Mouse (Mus musculus): ENCODE measurements around the gene D330045A20Rik. TPM values are rescaled to one million over a fixed set of nuclear protein-coding genes. Genes with fewer than 3 reads are reported as not detected.
"Not testable (repeated sequence)": the region's sequence is repeated elsewhere in the genome, so short reads cannot be mapped to it uniquely, and the experiment has no call there.

Gene D330045A20Rik
- total RNA-seq (2021): under 1 TPM; 0.66 TPM

DNA sequence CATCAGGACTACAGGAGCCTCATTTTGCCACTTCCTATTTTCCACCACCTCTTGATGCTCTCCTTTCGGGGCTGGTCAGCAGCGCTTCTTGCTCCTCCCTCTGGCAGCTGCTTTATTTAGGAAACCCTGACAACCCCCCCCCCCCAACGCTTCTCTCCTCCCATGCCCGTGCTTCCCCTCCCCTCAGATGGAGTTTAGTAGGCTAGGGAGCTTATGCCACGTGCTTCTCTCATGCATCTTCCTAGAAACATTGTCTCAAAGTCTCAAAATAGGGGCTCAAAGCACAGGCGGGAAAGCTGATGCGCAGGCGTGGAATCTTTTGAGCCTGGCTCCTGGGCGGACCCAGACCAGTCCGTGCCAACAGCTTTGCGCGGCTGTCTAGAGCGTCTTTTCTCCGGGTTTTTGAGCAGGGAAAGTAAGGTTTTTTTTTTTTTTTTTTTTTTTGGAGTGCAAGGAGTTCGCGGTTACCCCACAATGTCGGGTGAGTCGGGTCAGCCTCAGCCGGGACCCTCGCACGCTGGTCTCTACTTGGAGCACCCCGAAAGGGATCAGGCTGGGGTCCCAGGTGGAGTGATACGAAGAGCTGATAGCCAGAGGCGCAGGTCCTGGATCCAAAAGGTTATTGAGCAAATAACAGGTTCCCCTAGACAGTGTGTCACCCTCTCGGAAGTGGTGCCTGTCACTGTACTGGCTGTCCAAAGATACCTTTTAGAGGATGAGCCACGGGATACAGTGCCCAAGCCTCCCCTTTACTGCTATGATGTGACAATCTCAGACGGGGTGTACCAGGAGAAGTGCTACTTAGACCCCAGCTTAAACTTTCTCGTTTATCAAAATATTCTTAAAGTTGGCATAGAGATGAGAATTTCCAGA lies at the start of gene D330045A20Rik:
Gene D330045A20Rik, plus strand, starts transcription at position 346 of the 873 bp plus-strand sequence.
- intact Hi-C loops (cut with DNase I): no loop called here
- peak; percentile 5 to 33 for DNase-seq (ENCODE audit: low spot score in 2 of 2)

DNA sequence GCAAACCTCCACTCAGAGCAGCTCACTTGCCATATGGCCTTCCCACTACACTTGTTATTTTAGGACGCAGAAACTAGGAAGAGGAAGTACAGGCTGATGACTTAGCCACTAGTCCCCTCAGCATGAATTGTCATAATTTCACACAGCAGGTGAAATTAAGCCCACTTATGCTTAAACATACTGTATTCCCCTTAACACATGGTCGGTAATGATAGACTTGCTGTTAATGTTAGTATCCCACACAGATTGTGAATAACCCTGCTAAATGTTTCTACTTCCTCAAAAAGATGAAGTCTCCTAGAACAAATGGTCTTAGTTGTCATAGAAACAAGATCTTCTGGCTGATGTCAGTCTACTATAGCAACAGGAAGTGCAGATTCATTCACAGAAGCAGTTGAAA lies 47.6 kb upstream of the D330045A20Rik start:
- intact Hi-C loops (cut with DNase I): no loop called here
- peak; percentile 24 to 78 for DNase-seq (ENCODE audit: low spot score in 2 of 2)

DNA sequence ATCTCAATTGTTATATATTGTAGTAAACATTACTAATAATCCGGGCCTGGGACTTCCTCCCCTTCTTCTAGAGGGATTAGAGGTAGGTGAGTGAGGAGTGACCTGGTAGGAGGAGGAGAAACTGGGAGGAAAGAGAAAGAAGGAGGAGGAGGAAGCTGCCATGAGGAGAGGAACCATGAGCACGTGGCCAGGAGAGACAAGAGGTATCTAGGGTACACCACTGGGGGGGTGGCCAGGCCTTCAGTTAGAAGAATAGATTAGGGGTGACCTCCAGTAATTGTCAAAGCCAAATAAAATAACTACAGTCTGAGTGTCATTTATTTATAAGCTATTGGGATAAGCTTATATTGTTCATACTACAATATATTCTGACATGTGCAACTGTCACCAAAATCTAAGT lies 45.0 kb upstream of the D330045A20Rik start:
- intact Hi-C loops (cut with DNase I): no loop called here
- no peak for DNase-seq (ENCODE audit: low spot score in 2 of 2)

DNA sequence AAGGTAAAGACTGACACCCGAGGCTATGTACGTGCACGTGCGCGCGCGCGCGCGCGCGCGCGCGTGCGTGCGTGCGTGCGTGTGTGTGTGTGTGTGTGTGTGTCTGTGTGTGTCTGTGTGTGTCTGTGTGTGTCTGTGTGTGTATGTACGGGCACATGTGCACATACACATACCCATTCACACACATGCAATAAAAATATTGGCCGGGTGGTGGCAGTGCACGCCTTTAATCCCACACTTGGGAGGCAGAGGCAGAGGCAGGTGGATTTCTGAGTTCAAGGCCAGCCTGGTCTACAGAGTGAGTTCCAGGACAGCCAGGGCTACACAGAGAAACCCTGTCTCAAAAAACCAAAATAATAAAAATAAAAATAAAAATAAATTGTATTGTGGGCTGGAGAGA lies 39.1 kb upstream of the D330045A20Rik start:
- DNase-seq (ENCODE audit: low spot score in 2 of 2); intact Hi-C loops (cut with DNase I): not testable (repeated sequence)

DNA sequence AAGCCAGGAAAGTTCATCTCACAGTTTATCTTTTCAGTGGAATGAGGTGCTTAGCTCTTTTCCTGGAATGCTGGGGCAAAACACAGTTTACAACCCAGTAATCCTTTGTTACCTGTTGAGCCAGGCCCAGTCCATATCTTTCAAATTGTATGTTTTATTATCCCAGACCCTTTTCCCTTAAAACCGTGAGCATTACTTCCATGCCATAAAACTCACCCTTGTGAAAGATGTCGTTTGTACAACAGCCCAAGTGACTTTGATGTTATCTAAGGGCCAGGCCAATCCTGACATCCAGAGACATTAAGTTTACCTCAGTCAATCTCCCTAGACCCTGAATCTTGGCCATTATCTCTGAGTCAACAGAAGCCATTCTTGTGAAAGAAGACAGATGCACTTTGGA lies 23.4 kb upstream of the D330045A20Rik start:
- DNase-seq (ENCODE audit: low spot score in 2 of 2): no peak
- intact Hi-C loops (cut with DNase I): no loop called here

DNA sequence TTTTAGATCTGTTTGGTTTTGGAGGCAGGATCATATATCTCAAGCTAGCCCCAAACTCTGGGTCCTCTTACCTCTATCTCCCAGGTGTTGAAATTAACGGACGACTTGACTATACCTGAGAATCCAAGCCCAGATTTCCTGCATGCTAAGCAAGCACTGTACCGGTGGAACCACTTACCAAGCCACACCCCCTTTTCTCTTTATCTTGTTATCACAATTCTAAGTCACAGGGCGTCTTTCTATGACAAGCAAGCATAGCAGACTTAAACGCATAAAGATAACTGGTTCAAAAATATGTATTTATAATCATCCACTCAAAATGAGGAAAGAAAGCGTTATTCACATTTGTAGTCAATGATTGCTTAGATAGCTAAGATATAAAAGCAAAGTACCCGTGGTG lies 1.9 kb downstream of the D330045A20Rik start:
- intact Hi-C loops (cut with DNase I): no loop called here
- no peak for DNase-seq (ENCODE audit: low spot score in 2 of 2)

DNA sequence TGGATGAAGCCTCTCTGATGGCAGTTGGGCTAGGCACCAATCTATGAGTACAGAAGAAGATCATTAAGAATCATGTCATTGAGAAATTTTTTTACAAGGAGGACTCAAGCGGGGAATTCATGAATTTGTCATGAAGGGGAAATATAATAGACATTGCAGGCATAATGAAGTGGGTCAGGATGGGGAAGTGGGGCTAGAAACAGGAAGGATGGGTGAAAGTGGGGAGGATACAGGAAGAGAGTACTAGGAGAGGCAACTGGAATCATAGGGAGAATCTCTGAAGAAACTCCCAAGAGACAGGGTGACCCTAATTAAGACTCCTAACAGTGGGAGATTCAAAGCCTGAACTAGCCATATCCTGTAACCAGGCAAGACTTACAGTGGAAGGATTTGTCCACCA lies 4.8 kb downstream of the D330045A20Rik start:
- intact Hi-C loops (cut with DNase I): no loop called here
- DNase-seq (ENCODE audit: low spot score in 2 of 2): no peak

DNA sequence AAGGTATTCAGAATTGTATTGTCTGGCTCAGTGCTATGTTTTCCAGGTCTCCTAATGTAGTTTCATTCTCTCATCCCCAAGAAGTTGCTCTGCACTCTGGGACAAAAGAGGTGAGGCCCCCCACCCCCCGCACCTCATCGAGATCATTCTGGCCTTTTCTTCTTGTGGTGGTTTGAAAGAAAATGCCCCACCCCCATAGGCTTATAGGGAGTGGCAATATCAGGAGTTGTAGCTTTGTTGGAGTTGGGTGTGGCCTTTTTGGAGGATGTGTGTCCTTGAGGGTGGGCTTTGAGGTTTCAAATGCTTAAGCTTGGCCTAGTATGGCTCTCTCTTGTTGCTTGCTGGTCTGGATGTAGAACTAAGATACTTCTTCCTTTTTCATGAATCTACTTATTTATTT lies 36.0 kb downstream of the D330045A20Rik start:
- intact Hi-C loops (cut with DNase I): no loop called here
- no peak for DNase-seq (ENCODE audit: low spot score in 2 of 2)

DNA sequence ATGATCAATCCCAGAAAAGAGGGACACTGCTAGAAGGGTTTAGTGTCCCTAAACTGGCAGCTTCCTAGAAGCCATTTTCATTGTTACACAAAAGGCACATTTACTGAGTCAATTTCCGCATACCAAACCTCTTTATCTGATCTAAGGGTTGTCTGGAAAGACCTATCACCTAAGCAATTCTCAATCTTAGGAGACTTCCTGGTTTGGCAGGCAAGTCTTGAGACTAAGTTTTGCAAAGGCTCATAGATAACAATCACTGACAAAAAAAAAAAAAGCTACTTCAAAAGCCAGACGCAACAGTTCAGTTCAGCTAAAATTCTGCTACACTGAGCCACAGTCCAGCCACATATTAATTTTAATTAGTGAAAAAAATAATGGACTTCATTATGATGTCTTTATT lies 39.1 kb downstream of the D330045A20Rik start:
- intact Hi-C loops (cut with DNase I): no loop called here
- DNase-seq (ENCODE audit: low spot score in 2 of 2): no peak

DNA sequence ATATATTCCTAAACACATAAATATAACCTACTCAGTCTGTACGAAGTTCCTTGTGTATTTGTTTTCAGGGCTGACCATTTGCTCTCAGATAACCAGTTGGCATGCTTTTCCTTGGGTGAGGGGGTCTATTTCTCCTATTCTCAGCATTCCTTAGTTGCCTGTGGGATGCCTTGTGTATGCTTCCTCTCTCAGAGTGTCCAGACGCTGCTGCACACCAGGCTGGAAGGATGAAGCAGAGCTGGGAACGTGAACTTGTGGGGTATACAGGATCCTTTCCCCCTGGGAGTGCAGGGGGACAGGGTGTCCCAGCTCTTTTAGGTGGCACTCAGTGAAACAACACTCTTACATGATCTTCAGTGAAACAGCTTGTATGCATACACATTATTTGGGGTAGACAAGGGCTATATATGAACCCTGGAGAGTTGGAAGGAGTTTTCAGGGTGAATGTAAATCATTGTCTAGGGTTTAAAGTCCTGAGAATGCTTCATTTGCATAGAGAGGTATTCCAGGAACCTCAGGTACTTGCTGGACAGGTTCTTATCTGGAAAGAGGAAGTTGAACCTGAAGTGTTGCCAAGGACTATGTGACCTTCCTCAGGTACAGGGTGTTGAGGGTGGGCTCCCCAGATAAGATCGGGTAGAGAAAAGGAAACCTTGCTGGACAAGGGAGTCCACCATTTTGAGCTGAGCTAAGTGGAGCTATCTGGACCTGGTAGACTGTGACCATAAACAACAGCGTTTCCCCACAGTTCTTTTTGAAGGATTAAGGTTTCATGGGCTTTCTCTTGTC lies 44.3 kb downstream of the D330045A20Rik start:
- intact Hi-C loops (cut with DNase I): no loop called here
- DNase-seq (ENCODE audit: low spot score in 2 of 2): no peak

DNA sequence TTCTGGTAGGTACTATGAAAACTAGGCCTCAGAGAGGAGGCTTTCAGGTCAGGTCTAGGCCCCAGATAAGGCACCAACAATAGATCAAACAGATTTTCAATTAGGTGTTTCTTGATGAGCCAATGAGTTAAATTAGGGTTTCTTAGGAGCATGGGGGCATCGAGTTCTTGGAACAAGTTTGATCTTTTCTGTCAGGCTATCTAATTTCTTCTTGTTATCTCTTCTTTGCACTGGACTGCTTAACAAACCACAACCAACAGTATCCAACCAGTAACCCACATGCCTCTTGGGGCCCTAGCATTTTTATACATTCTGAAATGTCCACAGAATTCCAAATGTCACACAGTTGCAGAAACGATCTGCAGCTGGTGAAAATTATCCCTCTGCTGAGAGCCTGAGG lies 45.6 kb downstream of the D330045A20Rik start:
- intact Hi-C loops (cut with DNase I): no loop called here

DNA sequence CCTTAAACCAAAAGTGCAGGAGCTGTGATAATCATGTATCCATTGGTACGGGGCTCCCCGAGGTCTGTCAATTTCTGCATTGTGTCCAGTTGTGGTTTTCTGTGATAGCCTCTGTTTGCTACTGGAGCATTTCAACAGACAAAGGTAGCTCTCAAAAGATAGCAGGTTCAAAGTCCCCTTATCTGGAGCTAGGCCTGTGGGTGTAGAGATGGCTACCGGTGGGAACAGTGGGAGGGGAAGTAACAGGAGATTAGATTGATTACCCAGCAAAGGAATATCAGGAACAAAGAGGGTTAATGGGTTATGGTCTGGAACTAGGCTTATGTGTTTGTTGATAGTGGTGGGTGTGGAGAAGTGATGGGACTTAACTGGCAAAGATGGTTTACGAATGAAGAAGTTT lies 46.8 kb downstream of the D330045A20Rik start:
- intact Hi-C loops (cut with DNase I): no loop called here
- no peak for DNase-seq (ENCODE audit: low spot score in 2 of 2)

More for the DNA sequence above, 45.6 kb downstream of the D330045A20Rik start:
- no peak for DNase-seq (ENCODE audit: low spot score in 2 of 2)

DNA sequence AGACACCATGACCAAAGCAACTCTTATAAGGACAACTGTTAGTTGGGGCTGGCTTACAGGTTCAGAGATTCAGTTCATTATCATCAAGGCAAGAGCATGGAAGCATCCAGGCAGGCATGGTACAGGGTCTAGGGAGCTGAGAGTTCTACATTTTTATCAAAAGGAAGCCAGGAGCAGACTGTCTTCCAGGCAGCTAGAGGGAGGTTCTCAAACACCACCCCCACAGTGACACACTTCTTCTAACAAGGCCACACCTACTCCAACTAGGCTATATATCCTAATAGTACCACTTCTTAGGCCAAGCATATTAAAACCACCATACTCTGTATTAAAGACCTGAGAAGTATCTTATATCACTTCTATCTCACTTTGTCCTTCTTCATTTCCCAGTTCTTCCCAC lies 49.5 kb downstream of the D330045A20Rik start:
- no peak for DNase-seq (ENCODE audit: low spot score in 2 of 2)
- intact Hi-C loops (cut with DNase I): no loop called here

DNA sequence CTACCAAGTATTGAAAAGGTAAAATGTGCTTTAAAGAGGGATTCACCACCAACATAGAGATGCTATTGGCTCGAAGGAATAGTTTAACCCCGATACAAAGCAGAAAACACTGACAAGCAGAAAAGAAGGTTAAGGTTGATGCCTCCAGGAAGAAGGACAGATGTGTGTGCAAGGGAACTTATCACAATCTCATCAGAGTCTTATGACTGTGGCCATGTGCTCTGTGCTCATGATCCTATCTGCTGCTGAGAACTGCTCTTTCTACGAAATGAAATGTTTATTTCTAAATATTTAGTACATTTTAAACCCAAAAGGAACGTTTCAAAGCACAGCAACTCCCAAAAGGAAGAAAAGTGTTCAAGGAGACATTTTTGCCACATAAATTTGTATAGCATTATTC lies 52.1 kb downstream of the D330045A20Rik start:
- intact Hi-C loops (cut with DNase I): no loop called here
- no peak for DNase-seq (ENCODE audit: low spot score in 2 of 2)

DNA sequence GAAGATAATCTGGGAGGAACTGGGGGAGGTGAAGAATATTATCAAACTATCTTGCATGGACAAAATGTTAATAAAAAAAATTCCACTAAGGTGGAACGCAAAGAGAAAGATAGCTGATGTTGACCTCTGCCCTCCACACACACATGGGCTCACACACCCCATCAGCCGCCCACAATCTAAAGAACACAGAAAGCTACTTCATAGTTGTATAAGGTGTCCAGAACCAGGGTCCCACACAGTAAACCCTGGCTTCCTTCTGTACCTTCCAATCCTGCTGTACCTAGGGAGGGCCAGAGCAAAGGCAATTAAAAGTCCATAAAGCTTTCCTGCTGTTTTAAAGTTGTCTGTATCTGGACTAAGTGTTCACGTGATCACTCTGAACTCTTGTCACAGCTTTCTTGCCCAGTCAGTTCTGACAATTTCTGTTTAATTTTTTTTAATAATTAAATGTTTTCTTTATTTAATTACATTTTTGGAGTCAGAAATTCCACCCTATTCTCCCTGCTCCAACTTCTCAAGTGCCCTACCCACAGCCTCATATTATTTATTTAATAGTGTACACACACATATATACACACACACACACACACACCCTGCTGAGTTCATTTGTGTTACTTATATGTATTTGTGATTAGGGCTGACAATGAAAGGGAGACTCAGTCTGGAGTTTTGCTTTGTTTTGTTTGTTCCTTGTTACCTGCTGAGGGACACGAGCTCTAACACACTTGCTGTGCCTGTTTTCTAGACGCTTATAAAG lies 57.7 kb downstream of the D330045A20Rik start:
- DNase-seq (ENCODE audit: low spot score in 2 of 2): no peak
- intact Hi-C loops (cut with DNase I): no loop called here

DNA sequence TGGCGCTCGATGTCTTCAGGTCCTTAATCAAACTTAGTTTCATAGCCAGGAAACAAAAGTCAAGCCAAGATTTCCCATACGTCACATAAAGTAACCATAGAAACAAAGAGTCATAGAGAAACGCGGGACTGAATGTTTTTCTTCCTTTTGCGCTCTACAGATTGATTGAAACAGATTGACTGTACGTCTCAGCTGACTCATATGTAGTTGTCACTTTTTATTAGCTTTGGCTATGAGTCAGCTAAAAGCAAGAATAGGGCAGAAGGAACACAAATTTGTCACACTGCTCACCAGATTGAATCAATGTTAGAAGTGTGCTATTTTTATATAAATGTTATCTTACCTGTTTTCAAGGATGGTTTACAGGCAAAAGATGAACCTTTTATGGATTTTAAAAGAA lies 63.6 kb downstream of the D330045A20Rik start:
- peak in 1 of 2 experiments; percentile 1 for DNase-seq (ENCODE audit: low spot score in 2 of 2)
- intact Hi-C loops (cut with DNase I): no loop called here

DNA sequence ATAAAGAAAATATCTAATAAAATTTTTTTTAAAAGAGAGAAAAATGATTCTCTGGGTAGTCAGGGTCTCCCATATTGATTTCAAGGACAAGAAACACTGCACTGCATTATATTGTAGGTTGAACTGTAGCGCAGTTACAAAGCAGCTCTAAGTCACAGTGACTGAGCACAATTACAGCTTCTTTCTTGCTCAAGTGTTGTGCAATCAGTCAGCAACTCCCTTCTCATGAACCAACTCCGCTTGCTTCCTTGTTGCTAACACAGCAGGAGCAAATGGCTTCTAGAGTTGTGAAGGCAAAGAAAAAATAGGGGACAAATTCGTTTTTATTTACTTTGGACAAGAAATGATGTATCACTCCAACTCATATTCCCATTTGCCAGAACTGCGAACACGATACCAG lies 70.3 kb downstream of the D330045A20Rik start:
- intact Hi-C loops (cut with DNase I): no loop called here
- DNase-seq (ENCODE audit: low spot score in 2 of 2): no peak

DNA sequence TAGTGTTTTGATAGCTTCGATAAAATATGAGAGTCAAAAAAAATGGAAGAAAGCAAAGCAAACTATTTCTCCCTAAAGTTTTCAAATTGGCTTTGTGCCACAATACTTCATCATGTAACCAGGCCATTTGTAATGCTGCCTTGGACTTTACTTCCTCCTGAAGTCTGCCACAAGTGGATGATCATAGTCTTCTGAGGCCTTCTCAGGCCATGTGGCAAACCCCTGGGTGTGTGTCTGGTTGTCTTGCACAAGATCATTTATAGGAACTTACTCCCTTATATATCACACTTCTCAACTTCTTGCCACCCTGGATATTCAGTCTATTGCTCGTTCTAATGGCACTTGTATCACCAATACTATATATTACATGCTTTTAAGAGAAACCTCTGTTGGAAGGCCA lies 71.9 kb downstream of the D330045A20Rik start:
- DNase-seq (ENCODE audit: low spot score in 2 of 2): no peak
- intact Hi-C loops (cut with DNase I): no loop called here

DNA sequence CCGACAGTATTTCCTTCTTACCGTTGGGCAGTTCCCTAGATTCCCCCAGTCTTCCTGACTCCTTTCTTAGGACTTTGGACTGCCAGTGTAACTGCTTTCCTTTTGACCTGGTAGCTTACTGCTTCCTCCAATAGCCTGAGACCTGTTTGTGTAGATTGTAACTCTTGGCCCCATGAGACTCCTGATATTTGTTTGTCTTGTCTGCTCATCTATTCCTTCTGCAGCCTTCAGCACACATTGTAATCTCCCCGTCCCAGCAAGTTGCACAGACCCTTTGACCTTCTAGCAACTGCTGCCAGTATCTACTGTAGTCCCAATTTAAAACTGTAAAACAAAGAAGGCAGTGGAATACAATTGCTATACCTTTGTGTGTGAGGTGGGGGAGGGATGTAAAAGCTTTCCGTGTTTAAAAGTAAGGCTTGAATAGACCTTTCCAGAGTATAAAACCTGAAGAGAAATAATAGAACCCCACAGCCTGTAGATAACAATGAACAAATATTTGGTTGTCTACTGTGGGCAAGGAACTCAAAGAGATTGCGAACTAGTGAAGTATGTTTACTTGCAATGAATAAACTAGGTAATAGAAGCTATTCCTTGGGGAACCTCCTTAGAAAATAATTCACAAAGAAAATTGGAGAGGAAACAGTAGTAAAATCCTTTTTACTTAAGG lies 82.2 kb downstream of the D330045A20Rik start:
- intact Hi-C loops (cut with DNase I): no loop called here
- DNase-seq (ENCODE audit: low spot score in 2 of 2): no peak
